Mouse (Mus musculus): ENCODE measurements at regions not wholly inside any gene's neighbourhood (a gene's known extent, or its start where the extent isn't known, plus 50 kb on each side); places are given as distances from the start of the nearest gene placed in this dataset.
A peak's percentile ranks its signal among the peaks of the same experiment; 100 is the strongest.

DNA sequence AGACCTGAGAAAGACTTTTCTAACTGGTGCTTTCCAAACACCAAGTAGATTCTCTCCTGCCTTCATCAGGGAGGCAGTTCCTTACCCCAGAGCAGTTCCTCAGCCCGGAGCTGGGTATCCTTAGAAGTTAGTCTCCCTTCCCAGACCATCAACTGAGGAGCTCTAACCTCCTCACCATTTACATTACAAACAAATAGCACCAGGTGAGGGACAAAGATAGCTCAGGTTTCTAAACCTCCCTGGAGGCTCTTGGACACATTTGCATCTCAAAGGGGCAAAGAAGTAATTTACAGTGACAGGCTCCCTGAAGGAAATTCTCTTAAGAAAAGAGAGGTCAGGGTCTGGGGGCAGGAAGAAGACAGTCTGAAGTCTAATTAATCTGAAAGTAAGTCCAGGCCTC, 486.5 kb upstream of the Tmem132c start:
- no peak for DNase-seq

GRCm38 (mm10) chr5:126765037-126765707, 476.4 kb upstream of the Tmem132c start:
- no peak for DNase-seq

- no peak for DNase-seq
These were observed 472.6 kb upstream of the Tmem132c start for GRCm38 (mm10) chr5:126769031-126769430.

GRCm38 (mm10) chr5:126787706-126788610, 453.6 kb upstream of the Tmem132c start:
- DNase-seq = peak; percentile 74

DNA sequence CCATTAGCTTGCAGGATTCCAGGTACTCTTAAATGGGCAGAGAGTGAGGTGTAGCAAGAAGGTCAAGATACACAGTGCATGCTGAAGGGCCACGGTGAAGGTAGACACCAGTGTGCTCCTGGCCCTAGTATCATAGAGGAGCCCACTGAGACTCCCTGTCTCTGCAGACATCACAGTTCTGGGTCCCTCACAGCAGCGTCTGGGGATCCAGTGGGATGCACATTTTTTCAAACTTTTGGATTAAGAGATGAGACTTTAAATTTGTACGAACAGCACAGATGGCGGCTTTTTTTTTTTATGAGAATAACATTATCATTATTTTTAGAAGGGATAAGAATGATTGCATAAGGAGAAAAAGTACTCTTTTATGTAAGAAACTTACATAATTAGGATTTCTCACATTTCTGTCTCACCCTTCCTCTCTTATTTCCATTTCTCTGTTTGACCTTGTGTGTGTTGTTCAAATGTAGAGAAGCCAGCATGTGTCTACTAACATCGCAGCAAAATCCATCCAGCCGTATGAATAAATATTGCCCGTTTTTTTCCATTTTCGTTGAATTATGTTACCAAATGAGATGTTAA, 441.8 kb upstream of the Tmem132c start:
- no peak for DNase-seq

GRCm38 (mm10) chr5:126806656-126807055, 435.0 kb upstream of the Tmem132c start:
- no peak for DNase-seq

DNA sequence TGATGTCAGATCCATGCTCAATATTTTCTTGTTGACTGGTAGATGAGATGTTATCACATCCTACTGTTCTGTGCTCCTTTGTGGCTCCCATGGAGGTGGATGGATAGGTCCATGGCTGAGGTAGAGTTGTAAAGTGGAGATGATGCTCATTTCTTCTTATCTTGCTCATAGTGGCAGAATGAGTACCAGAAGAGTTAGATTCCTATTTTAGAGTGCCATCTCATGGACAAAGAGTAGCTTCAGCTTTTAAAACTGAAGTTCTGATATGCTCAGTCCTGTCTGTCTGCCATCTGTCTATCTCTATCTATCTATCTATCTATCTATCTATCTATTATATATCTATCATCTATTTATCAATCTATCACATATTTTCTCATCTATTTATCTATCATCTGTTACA, 425.5 kb upstream of the Tmem132c start:
- no peak for DNase-seq

DNA sequence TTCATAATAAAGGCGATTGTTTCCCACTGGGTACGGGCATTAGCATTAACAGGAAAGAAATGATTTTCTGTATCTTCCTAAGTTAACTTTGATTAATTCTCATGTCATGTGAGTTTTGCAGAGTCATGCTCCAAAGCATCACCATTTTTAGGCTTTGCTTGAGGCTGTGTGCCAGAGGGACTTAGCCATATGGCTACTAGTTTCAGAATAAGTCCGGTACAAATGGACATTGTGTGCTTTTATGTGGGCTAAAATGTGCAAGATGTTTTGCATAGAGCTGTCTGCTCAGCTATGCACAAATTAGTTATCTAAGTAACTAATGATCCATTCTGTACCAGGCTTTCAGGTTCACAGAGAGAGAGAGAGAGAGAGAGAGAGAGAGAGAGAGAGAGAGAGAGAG, 406.2 kb upstream of the Tmem132c start:
- no peak for DNase-seq

DNA sequence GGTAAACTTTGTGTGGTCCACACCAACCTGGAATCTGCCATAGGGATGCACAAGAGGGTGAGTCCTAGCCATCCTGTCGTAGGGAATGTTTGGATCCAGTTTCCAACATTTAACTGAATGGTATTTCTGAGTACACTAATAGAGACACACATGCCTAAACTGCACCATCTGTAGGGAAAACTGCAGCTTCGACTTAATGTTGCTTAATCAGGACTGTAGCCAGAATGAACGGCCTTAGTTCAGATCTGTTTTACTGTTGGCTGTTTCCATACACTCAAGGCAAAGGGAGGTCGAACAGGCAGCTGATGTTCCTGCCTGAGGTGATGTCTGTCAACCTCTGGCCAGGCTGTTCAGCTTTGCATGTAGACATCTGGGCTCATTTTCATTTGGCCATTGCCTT, 399.0 kb upstream of the Tmem132c start:
- DNase-seq = no peak

- no peak for DNase-seq
These were observed 379.5 kb upstream of the Tmem132c start for GRCm38 (mm10) chr5:126862078-126862477.

- DNase-seq = peak; percentile 46
These were observed 365.8 kb upstream of the Tmem132c start for GRCm38 (mm10) chr5:126875842-126876241.

GRCm38 (mm10) chr5:126890710-126891109, 350.9 kb upstream of the Tmem132c start:
- no peak for DNase-seq

- DNase-seq = no peak
These were observed 348.5 kb upstream of the Tmem132c start for GRCm38 (mm10) chr5:126893063-126893462.

DNA sequence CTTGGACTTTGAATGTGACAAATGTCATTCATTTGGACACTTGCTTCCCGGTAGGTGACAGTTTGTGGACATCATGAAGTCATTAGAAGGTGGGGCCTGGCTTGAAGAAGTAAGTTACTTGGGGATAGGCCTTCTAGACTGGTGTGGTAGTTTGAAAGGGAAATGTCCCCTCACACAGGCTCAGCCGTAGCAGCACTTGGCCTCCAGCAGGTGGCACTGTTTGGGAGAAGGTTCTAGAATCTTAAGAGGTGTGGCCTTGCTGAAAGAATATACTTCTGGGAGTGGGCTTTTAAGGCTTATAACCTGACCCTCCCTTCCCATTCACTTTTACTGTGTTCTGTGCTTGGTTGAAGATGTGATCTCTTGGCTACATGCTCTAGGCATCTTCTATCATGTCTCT, 331.5 kb upstream of the Tmem132c start:
- peak; percentile 3 for DNase-seq

DNA sequence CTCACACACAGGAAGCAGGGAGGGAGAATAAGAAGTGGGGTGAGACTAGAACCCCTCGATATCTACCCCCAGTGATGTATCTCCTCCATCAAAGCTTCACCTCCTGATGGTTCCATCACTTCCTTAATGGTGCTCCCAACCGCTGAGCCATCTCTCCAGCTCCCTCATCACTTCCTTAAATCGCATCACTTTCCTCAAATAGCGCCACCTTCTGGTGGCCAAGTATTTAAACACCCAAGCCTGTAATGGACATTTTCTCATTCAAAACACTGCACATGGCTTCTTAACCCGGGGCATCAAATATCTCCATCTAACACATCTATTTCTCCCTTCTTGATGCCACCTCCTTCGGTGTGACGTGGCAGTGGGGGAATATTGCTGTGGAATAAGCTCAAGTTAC, 324.3 kb upstream of the Tmem132c start:
- no peak for DNase-seq

DNA sequence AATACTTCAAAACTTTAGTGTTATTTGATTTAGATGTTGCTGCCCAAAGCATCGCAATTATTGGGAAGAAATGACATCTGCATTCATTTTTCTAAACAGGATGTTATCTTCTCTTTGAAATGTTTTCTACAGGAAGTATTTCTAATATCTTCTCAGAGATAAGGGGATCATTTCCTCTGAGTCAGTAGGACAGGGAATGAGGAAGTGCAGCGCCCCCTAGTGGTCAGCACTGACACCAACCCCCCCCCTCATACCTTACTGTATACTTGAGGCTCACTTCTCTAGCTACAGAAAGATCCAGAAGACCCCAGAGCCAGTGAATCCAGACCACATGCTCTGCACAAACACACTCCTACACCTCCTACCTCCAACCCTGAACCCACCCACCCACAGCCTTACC, 308.1 kb upstream of the Tmem132c start:
- DNase-seq = no peak

DNA sequence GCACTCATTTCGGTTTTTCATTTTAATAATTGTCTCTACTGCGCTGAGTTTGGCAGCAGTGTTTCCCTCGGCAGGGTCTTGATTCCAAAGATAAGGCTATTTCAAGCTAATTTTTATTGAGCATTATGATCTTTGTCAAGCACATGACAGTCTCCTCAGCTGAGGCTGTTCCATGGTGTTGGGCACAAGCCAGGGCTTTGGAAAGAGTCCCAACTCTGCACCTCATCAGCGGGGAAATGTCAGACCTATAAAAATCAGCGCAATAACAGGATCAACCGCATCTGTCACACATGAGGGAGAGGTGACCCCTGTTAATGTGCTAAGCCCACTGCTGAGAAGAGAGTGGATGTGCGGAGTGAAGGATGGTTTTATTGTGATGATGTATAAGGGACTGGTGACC, 296.7 kb upstream of the Tmem132c start:
- peak; percentile 48 for DNase-seq

GRCm38 (mm10) chr5:126954189-126954588, 287.4 kb upstream of the Tmem132c start:
- DNase-seq = no peak

- no peak for DNase-seq
These were observed 287.0 kb upstream of the Tmem132c start for GRCm38 (mm10) chr5:126954634-126955033.

- no peak for DNase-seq
These were observed 277.0 kb upstream of the Tmem132c start for GRCm38 (mm10) chr5:126964577-126964976.

DNA sequence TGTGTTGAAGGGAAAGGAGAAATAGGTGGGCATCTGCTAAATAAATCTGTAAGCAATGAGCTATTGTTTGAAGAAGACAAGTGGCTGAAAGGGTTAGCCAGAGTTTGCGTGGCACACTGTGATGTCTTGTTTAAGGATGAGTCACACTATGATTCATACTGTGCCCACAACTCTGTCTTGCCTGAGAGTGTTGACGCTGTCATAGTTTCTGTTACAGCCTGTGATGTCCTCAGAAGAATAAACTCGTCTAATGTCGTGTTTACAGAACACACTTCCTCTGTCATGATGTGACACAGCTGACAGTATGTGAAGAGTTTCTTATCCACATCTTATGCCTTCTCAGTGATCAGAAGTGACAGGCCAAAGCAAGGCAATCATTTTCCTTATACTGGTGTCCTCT, 274.5 kb upstream of the Tmem132c start:
- DNase-seq = peak; percentile 11

DNA sequence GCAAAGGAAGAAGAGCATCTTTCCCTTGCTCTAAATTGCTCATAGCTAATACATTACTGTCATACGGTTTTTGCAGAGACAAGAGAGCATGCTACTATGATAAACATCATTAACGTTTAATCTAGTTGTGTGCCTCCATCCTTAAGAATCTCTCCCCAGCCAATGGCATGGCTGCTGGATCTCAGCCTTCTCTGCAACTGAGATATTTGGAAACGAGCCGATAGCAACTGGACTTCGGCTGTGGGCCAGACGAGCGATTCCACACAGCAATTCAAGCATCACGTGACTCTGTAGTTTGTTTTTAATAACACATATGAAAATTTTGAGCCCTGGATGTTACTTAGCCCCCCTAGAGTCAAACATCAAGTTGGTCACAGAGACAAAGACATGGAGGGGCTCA, 272.2 kb upstream of the Tmem132c start:
- peak; percentile 42 for DNase-seq

DNA sequence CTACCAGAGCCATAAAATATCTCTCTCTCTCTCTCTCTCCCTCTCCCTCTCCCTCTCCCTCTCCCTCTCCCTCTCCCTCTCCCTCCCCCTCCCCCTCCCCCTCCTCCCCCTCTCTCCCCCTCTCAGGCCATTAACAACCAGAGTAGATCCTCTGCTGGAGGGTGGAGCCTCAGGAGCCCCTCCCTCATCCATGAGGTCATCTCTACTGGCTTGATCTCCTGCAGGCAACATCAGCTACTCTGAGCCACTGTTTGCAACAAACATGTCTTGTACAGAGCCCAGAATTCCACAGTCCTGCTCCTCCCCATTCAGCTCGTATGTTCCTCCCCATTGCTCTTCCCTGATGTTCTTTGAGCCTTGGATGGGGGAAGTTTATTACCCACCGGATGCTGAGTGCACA, 270.3 kb upstream of the Tmem132c start:
- DNase-seq = peak; percentile 25

- DNase-seq = no peak
These were observed 269.6 kb upstream of the Tmem132c start for GRCm38 (mm10) chr5:126971981-126972380.
